9 mouse cellular contexts compared by ENCODE assay signal in the genomic region with DNA sequence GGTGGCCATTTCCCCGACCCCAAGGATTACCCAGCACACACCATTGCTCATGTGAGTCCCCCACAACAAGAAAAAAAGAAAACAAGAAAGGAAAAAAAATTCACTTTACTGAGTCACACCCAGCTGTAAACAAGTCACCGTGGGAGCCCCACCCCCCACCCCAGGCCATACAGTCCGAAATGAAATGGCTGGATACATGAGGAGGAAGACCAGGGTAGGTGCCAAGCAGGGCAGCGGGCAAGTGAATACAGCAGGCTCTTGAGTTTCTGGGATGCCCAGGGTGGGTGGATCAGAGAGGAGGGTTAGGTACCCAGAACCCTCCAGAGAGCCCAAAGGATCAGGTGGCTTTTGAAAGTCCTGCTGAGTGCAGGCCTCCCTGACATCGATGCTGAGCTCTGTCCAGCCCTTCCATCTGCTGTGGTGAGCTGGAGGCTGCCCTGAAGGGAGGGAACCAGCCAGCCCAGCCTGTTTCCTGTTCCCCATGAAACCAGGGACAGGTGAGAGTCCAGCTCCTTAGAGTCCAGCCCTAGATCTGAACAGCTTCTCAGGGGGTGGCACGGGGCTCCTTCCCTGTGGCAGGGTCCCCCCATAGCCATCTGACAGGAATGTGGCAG. TPM values are rescaled to one million over a fixed set of nuclear protein-coding genes. Genes with fewer than 3 reads are reported as not detected.
DNase-seq lines count a peak whose midpoint lies in the region; ATAC-seq lines count a peak whose summit lies in the region.
"Had no signal": no experiment of that assay in that cellular context is flagged by ENCODE, and none has a peak within 500 bp of the region (broad histone marks: within the 10 kb centered on the region; RNA-seq: fewer than 3 reads in every experiment).

No protein-coding gene starts in this region.

- H3K27me3 ChIP-seq in heart, embryonic 13.5 days (replicated peaks) = peaks cover 8% of the 10 kb centered on the region
- no peaks in the 10 kb centered on the region for H3K27me3 ChIP-seq in forebrain, embryonic 15.5 days
- peaks cover 45% of the 10 kb centered on the region for H3K27me3 ChIP-seq in liver, embryonic 15.5 days

- H3K4me1 ChIP-seq in heart, embryonic 13.5 days = peaks cover 65% of the 10 kb centered on the region
- H3K4me1 ChIP-seq in forebrain, embryonic 15.5 days = peaks cover 37% of the 10 kb centered on the region
- H3K4me1 ChIP-seq in liver, embryonic 15.5 days (replicated peaks) = peaks cover 50% of the 10 kb centered on the region

- H3K9me3 ChIP-seq in heart, embryonic 13.5 days = no peaks in the 10 kb centered on the region
- H3K9me3 ChIP-seq in forebrain, embryonic 15.5 days = no peaks in the 10 kb centered on the region
- no peaks in the 10 kb centered on the region for H3K9me3 ChIP-seq in liver, embryonic 15.5 days (replicated peaks)

- ATAC-seq in heart, embryonic 13.5 days (ENCODE audit: extremely low read depth, insufficient number of reproducible peaks, low FRiP score, low TSS enrichment) = peak; percentile 1; the same call in 1 of the 2 replicates
- ATAC-seq in forebrain, embryonic 15.5 days (replicated peaks) = no peak
- no peak for ATAC-seq in liver, embryonic 15.5 days (ENCODE audit: insufficient read depth)

- peaks cover 59% of the 10 kb centered on the region for H3K36me3 ChIP-seq in heart, embryonic 13.5 days
- H3K36me3 ChIP-seq in forebrain, embryonic 15.5 days = peaks cover 17% of the 10 kb centered on the region
- H3K36me3 ChIP-seq in liver, embryonic 15.5 days (replicated peaks) = peaks cover 53% of the 10 kb centered on the region

- H3K9ac ChIP-seq in heart, embryonic 13.5 days = peak overlapping the region; percentile 91
- H3K9ac ChIP-seq in forebrain, embryonic 15.5 days (replicated peaks) = peak overlapping the region; percentile 83; the same call in 1 of the 2 replicates
- no peak overlapping the region for H3K9ac ChIP-seq in liver, embryonic 15.5 days

- peak overlapping the region; percentile 81 for H3K4me2 ChIP-seq in heart, embryonic 13.5 days
- no peak overlapping the region for H3K4me2 ChIP-seq in forebrain, embryonic 15.5 days (replicated peaks)
- H3K4me2 ChIP-seq in liver, embryonic 15.5 days = peak overlapping the region; percentile 66

- H3K4me3 ChIP-seq in heart, embryonic 13.5 days = peak overlapping the region; percentile 64
- H3K4me3 ChIP-seq in forebrain, embryonic 15.5 days = no peak overlapping the region
- peak overlapping the region; percentile 39; the same call in 1 of the 2 replicates for H3K4me3 ChIP-seq in liver, embryonic 15.5 days (replicated peaks)

- H3K27ac ChIP-seq in heart, embryonic 13.5 days (replicated peaks) = peak overlapping the region; percentile 93
- H3K27ac ChIP-seq in forebrain, embryonic 15.5 days (replicated peaks) = no peak overlapping the region
- H3K27ac ChIP-seq in liver, embryonic 15.5 days (replicated peaks) = no peak overlapping the region

- WGBS in heart, embryonic 13.5 days = 12% methylated on average over 6 of the region's 6 CpGs
- WGBS in forebrain, embryonic 15.5 days = 15% methylated on average over 6 of the region's 6 CpGs
- WGBS in liver, embryonic 15.5 days (ENCODE audit: insufficient replicate concordance) = 21% methylated on average over 6 of the region's 6 CpGs

- DNase-seq in heart, adult 8-10 months (ENCODE audit: low spot score) = no peak
- peak; percentile 67 for DNase-seq in cerebellum, adult 11 months
- no peak for DNase-seq in layer of hippocampus, adult 18-20 months (ENCODE audit: low spot score in 2 of 2)
- DNase-seq in testis, postnatal 10 days (ENCODE audit: low spot score) = no peak
- DNase-seq in frontal cortex, adult 2 months (ENCODE audit: extremely low spot score in 1 of 2, low spot score in 1 of 2) = no peak
- DNase-seq: lung, postnatal 36 days had no signal

RNA-seq across cellular contexts. Expression of a gene that starts 0.7 kb away (rescaled TPM):
- polyA plus RNA-seq in heart, embryonic 13.5 days (2015; fragmentation: Nextera tagmentation; extraction: Ambion mirVana) = 603 and 654 TPM in 2 replicates
- total RNA-seq in heart, adult 8-10 months (2022) = 1 to 10 TPM; 1.5 to 4.3 (median 3.4) TPM
- 347 and 357 TPM in 2 replicates for polyA plus RNA-seq in forebrain, embryonic 15.5 days (2015; fragmentation: Nextera tagmentation; extraction: Ambion mirVana)
- 15.2 and 17.1 TPM in 2 replicates for polyA plus RNA-seq in liver, embryonic 15.5 days (2015; fragmentation: Nextera tagmentation; extraction: Ambion mirVana)
- 10 to 100 TPM; 23.9 to 25.5 TPM for total RNA-seq in layer of hippocampus, adult 18-20 months (2021)
- polyA plus RNA-seq in frontal cortex, adult 2 months (2012; rRNA removed) = 53.6 and 61.5 TPM in 2 replicates

RNA-seq across cellular contexts. Expression of a gene that starts 5.8 kb away (rescaled TPM):
- not detected in 2 replicates for polyA plus RNA-seq in heart, embryonic 13.5 days (2015; fragmentation: Nextera tagmentation; extraction: Ambion mirVana)
- not detected for total RNA-seq in heart, adult 8-10 months (2022)
- polyA plus RNA-seq in forebrain, embryonic 15.5 days (2015; fragmentation: Nextera tagmentation; extraction: Ambion mirVana) = 1.5 and 1.8 TPM in 2 replicates
- polyA plus RNA-seq in liver, embryonic 15.5 days (2015; fragmentation: Nextera tagmentation; extraction: Ambion mirVana) = 0.13 TPM in 1 of 2 replicates, not detected in the other
- total RNA-seq in layer of hippocampus, adult 18-20 months (2021) = 10 to 100 TPM; 32.0 to 32.6 TPM
- 36.1 and 39.2 TPM in 2 replicates for polyA plus RNA-seq in frontal cortex, adult 2 months (2012; rRNA removed)

RNA-seq across cellular contexts. Expression of a gene that starts 12.7 kb away (rescaled TPM):
- 1.6 and 2.2 TPM in 2 replicates for polyA plus RNA-seq in heart, embryonic 13.5 days (2015; fragmentation: Nextera tagmentation; extraction: Ambion mirVana)
- not detected for total RNA-seq in heart, adult 8-10 months (2022)
- polyA plus RNA-seq in forebrain, embryonic 15.5 days (2015; fragmentation: Nextera tagmentation; extraction: Ambion mirVana) = 0.15 and 0.32 TPM in 2 replicates
- 0.89 and 1.1 TPM in 2 replicates for polyA plus RNA-seq in liver, embryonic 15.5 days (2015; fragmentation: Nextera tagmentation; extraction: Ambion mirVana)
- not detected for total RNA-seq in layer of hippocampus, adult 18-20 months (2021)
- 0.04 and 0.12 TPM in 2 replicates for polyA plus RNA-seq in frontal cortex, adult 2 months (2012; rRNA removed)

RNA-seq across cellular contexts. Expression of a gene that starts 42.8 kb away (rescaled TPM):
- 37.9 and 43.4 TPM in 2 replicates for polyA plus RNA-seq in heart, embryonic 13.5 days (2015; fragmentation: Nextera tagmentation; extraction: Ambion mirVana)
- 10 to 100 TPM; 31.4 to 49.0 (median 42.7) TPM for total RNA-seq in heart, adult 8-10 months (2022)
- 27.6 and 28.2 TPM in 2 replicates for polyA plus RNA-seq in forebrain, embryonic 15.5 days (2015; fragmentation: Nextera tagmentation; extraction: Ambion mirVana)
- 21.2 and 26.6 TPM in 2 replicates for polyA plus RNA-seq in liver, embryonic 15.5 days (2015; fragmentation: Nextera tagmentation; extraction: Ambion mirVana)
- 100 to 1,000 TPM; 499 to 596 TPM for total RNA-seq in layer of hippocampus, adult 18-20 months (2021)
- polyA plus RNA-seq in frontal cortex, adult 2 months (2012; rRNA removed) = 590 and 632 TPM in 2 replicates

Comparison
In these comparisons a context has a peak if more than half of its experiments do, and no peak if none do; other contexts are left out.
1. RNA of a gene that starts 5.8 kb away (polyA plus RNA-seq): 36.1 to 39.2 TPM in frontal cortex, adult 2 months; 1.5 to 1.8 TPM in forebrain, embryonic 15.5 days, not detected in heart, embryonic 13.5 days and 0.13 TPM in liver, embryonic 15.5 days; every median in the first group is over 10 times any median in the second.